Mouse (Mus musculus): ENCODE measurements at regions not wholly inside any gene's neighbourhood (a gene's known extent, or its start where the extent isn't known, plus 50 kb on each side); places are given as distances from the start of the nearest gene placed in this dataset.
"Not testable (repeated sequence)": the region's sequence is repeated elsewhere in the genome, so short reads cannot be mapped to it uniquely, and the experiment has no call there.

DNA sequence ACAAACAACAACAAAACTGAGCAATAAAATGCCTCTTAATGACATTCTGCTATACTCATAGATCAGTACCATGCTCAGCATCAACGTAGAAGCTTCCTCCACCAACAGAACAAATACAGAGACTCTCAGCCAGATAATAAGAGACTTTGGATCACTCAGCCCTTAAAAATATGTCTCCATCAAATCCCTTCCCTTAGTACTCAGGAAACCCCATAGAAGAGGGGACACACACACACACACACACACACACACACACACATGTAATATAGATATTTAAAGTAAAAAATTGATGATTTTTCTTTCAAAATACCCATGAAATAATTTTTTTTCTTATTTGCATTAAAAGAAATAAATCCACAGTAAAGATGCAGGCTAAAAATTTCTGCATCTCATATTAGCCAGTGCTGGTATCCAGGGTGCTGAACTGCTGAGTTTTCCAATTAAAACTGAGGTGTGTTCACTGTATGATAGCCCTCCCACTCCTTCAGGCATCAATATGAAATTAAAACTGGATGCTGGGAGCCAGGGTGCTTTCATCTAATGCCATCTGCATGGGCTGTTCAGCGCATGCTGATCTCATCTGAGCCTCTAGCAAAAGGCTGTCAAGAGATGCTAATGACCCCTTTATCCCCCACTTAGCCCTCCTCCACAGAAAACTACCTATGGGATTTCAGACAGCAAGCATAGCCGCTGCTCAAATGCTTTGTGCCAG lies 321.0 kb downstream of the Tm4sf1 start:
- no peak for DNase-seq (ENCODE audit: low spot score in 2 of 2)

- no peak for DNase-seq (ENCODE audit: low spot score in 2 of 2)
These were observed 335.8 kb downstream of the Tm4sf1 start for GRCm38 (mm10) chr3:56966008-56966407.

DNA sequence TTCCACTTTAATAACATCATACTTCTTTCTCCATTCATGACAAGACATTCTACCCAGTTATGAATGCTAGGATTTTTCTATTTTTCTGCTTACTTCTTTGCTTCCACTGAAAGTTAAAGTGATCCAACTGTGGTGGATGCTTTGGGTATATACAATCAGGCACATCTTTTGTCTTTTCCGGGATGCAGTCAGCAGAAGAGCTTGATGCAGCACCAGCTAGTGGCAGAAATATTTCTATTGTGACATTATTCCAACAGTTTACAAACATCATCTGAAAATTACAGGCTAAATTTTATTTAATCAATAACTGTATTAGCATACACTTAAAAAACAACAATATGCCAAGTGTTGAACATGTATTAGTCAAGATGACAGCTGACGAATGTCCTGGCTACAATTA lies 336.3 kb downstream of the Tm4sf1 start:
- DNase-seq (ENCODE audit: low spot score in 2 of 2), result no peak

GRCm38 (mm10) chr3:56964156-56964555 lies 337.6 kb downstream of the Tm4sf1 start:
- no peak for DNase-seq (ENCODE audit: low spot score in 2 of 2)

GRCm38 (mm10) chr3:56963251-56963650 lies 338.5 kb downstream of the Tm4sf1 start:
- DNase-seq (ENCODE audit: low spot score in 2 of 2), result no peak

DNA sequence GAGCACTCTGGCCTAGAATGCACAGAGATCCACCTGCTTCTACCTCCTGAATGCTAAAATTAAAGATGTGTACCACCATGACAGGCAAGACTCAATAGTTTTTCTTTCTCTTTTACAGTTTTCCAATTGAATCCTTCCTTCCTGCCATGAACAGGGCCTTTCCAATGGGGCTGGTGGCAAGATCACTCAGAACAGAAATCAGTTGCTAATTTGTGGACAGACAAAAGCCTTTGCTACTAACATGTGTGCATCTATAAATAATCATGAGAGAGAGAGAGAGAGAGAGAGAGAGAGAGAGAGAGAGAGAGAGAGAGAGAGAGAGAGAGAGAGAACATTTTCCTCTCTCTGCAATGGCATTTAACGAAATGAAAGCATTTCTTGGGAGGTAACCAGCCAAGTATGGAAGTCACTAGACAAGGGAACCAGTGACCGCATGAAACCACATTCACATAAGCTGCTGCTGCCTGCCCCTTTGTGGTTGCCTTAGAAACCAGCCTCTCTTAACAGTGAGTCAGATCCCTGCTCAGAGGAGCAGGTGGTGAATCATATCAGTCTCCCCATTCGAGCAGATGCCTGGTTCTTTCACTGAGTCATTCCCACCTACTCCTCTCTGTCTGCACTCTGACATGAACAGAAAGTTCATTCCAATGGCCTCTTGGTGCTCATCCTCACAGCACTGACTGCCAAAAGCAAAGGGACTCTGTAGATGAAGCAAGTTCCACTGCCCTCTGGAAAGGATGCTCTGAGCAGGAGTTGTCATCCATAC lies 339.4 kb downstream of the Tm4sf1 start:
- no peak for DNase-seq (ENCODE audit: low spot score in 2 of 2)

DNA sequence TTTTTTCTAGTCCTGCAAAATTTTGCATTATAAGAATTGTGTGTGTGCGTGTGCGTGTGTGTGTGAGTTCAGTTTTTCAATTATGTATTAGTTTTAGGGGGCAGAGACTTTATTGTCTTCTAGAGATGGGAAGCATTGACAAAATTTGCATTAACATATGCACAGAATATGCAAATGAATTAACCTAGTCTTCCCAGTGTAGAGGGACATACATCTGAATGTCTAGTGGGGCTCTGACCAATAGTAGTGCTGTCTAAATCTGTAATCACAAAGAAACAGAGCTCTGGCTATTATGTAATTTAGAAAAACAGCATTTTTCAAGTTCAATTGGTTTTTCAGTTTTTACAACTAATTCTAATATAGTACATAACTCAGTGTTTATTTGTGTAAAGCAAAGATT lies 344.8 kb downstream of the Tm4sf1 start:
- DNase-seq (ENCODE audit: low spot score in 2 of 2), result no peak

DNA sequence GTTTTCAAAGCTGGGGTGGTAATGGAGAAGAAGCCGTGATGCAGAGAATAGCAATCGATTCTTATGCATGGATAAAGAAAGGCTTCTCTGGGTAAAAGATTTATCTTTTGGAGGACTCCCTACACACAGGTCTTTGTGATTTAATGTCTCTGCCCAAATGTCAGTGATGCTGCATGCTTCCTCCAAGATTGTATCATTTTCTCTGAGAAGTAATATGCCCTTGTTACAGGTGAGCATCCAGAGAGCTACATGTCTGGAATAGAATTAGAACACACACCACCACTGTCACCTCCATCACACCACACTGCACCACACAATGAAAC lies 346.0 kb downstream of the Tm4sf1 start:
- DNase-seq (ENCODE audit: low spot score in 2 of 2), result no peak

DNA sequence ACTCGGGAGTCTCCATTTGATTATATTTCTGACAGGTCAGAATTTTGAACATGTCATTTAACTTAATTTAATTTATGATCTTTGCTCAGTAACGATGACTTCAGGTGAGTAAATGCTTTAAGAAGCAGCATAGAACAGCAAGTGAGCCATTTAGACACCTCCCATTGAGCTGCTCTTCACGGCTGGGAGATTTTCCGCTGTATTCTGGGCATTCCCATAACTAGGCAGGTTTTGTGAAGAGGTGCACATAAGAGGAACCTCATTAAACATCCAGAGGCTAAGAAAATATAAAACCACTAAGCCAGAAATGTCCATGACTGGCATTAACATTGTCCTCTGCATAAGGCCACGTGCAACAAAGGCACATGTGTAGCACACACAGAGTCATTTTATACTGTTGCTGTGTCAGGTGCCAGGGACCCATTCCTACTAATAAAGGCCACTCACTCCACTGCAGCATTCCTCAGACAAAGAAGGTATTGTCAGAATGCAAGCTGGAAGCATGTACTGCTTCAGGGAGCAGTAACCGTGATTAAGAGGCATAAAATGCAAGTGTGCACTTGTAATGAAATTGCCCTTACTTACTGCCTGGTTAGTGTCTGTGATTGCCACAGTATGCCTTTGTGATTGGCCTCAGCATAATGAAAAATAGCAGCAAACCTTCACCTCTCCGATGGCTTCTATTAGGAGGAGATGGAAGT lies 346.5 kb downstream of the Tm4sf1 start:
- no peak for DNase-seq (ENCODE audit: low spot score in 2 of 2)

- DNase-seq (ENCODE audit: low spot score in 2 of 2), result not testable (repeated sequence)
These were observed 359.2 kb downstream of the Tm4sf1 start for GRCm38 (mm10) chr3:56942557-56942956.

DNA sequence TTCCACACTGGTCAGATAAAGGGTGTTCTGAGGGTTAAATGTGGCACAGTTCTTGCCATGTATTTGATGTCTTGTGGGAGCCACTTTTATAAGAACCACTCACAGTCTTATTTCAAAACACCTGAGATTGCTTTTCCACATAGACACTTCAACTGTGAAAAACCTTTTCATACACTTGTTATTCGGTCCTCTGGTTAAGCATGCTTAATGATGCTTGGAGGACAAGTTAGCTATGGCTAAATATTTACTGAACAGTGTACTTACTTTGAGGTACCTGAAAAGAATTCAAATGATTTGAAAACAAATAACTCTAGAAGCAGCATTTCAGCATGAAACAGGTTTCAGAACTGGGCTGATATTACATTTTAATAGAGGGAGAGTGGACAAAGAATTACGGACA lies 372.8 kb downstream of the Tm4sf1 start:
- not testable (repeated sequence) for DNase-seq (ENCODE audit: low spot score in 2 of 2)

DNA sequence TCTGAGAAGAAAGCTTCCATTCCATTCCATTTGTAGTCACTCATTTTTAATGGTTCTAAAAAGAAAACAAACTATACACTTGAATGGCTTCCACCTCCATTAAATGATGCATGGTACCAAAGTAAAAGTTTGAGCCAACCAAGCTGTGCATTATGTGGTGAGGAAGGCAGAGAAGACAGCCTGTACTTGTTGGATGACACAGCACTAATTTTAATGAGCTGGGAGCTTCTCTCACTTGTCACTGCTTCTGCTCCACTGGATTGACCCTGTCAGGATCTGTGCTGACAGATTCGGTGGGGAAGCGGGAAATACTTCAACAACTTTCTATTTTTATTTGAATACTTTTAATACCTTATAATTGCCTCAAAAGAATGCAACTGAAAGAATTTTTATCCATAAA lies 403.3 kb downstream of the Tm4sf1 start:
- DNase-seq (ENCODE audit: low spot score in 2 of 2), result no peak

DNA sequence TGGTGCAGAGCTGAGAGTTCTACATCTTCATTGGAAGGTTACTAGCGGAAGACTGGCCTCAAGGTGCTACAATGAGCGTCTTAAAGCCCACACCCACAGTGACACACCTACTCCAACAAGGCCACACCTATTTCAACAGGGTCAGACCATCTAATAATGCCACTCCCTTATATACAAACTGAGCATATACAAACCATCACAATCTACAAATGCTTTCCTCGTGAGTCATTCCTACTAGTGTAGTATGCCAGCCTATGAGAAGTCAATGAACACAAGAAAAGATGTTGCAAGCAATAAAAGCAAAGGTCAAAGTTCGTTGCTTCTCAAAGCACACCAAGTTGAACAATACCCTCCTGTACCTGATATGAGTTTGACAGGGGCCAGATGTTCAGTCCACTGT lies 424.7 kb downstream of the Tm4sf1 start:
- no peak for DNase-seq (ENCODE audit: low spot score in 2 of 2)

- DNase-seq (ENCODE audit: low spot score in 2 of 2), result no peak
These were observed 438.2 kb downstream of the Tm4sf1 start for GRCm38 (mm10) chr3:56863591-56863990.

DNA sequence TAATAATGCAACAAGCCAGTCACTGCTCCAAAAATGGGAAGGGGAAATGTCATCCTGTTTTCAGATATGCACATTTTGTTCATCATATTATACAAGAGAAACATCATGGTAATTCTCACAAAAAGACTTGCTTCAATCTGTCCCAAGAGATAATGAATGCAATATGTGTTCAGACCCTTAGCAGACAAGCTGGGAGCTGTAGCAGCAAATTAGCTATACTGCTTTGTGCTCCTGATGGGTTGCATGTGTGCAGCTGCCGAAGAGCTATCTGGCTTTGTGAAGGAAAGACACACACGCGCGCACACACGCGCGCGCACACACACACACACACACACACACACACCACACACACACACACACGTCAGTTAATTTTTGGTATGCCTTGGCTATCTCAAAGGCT lies 441.9 kb downstream of the Tm4sf1 start:
- DNase-seq (ENCODE audit: low spot score in 2 of 2), result no peak

GRCm38 (mm10) chr3:56845462-56845770 lies 456.4 kb downstream of the Tm4sf1 start:
- no peak for DNase-seq (ENCODE audit: low spot score in 2 of 2)

- no peak for DNase-seq (ENCODE audit: low spot score in 2 of 2)
These were observed 456.9 kb downstream of the Tm4sf1 start for GRCm38 (mm10) chr3:56844681-56845461.

GRCm38 (mm10) chr3:56837176-56837575 lies 464.6 kb downstream of the Tm4sf1 start:
- no peak for DNase-seq (ENCODE audit: low spot score in 2 of 2)

GRCm38 (mm10) chr3:56830315-56831097 lies 471.3 kb downstream of the Tm4sf1 start:
- DNase-seq (ENCODE audit: low spot score in 2 of 2), result no peak

- DNase-seq (ENCODE audit: low spot score in 2 of 2), result no peak
These were observed 477.6 kb downstream of the Tm4sf1 start for GRCm38 (mm10) chr3:56824157-56824556.

DNA sequence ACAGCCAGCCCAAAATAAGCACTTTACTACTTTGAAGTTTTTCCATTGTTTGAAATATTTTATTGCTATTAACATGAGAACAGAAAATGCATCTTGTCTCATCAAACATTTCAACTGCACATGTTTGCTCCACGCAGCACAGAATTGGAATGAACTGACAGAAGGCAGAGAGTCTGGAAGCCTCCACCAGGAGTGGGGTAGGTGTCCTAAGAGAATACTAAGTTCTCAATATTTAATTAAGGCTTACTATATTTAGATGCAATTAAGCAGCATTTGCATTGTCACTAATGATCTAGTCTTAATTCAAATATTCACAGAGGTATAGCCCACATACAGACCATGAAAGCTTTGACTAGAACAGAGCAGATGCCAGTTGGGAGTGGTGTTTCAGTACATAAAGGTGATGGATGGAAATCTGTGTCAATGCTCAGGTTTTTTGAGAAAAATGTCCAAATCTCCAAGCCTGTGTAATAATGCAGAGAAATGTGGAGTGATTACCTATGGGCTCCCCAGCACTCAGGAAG lies 491.2 kb downstream of the Tm4sf1 start:
- no peak for DNase-seq (ENCODE audit: low spot score in 2 of 2)
